Comparison of ENCODE assay signal across 8 mouse cellular contexts in the genomic region with DNA sequence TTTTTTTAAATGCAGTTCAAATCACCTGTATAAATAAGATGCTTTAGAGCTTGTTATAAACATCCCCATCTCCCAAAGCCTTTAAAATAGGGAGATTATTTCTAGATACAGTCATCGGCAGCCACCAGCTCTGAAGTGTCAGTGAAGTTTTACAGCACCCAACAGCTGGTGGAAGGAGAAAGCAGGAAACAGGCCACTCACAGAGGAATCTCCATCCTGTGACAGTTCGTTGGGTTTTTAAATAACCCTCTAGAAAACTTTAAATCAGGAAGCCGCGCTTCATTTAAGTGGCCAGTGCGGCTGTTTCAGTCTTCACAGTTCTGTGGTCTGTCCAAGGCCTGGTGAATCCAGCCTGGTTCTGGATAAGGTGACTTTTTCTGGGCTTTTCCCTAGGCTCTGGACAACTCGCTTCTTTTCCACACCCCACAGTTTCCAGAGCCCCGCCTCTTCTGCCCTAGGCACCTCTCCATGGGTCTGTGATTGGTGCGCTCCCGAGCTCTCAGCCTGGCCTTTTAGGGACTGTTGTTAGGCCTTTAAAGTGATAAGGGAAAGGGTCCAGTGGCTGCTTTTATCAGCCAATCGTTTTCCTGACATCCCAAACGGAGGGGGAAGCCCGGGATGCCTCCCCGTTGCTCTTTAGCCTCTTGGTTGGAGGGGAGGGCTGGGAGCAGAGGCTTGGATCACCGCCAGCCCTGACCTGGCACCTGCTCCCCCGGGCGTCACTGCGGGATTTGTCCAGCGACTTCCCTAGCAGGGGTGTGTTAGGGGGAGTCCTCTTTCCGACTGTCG. TPM values are rescaled to one million over a fixed set of nuclear protein-coding genes. Genes with fewer than 3 reads are reported as not detected.
DNase-seq lines count a peak whose midpoint lies in the region; ATAC-seq and TF ChIP-seq lines count a peak whose summit lies in the region.

A gene (plus strand): TSS at position 538 of the 789 bp plus-strand sequence.

- no peaks in the 10 kb centered on the region for H3K9me3 ChIP-seq in heart, embryonic 15.5 days (replicated peaks)
- H3K9me3 ChIP-seq in stomach, embryonic 15.5 days: no peaks in the 10 kb centered on the region

- peak within 1 kb of the TSS; percentile 71 for H3K9ac ChIP-seq in heart, embryonic 15.5 days
- H3K9ac ChIP-seq in stomach, embryonic 15.5 days: no peak within 1 kb of the TSS

- H3K27me3 ChIP-seq in heart, embryonic 15.5 days: no peaks in the 10 kb centered on the region
- no peaks in the 10 kb centered on the region for H3K27me3 ChIP-seq in stomach, embryonic 15.5 days (replicated peaks)

- H3K4me3 ChIP-seq in left cerebral cortex, adult 2 months: peak within 1 kb of the TSS; percentile 38
- H3K4me3 ChIP-seq in embryonic fibroblast, embryonic 13.5 days (ENCODE audit: insufficient read depth, low read length): peak within 1 kb of the TSS; percentile 9; the same call in 1 of the 2 replicates
- H3K4me3 ChIP-seq in heart, embryonic 15.5 days: peak within 1 kb of the TSS; percentile 57
- H3K4me3 ChIP-seq in stomach, embryonic 15.5 days (replicated peaks): peak within 1 kb of the TSS; percentile 32

- TF ChIP-seq POLR2A in embryonic fibroblast, embryonic 13.5 days (IDR thresholded peaks at IDR 0.05; ENCODE audit: low read depth, low read length): peak; percentile 22; the same call in 1 of the 2 replicates

- peaks cover 2% of the 10 kb centered on the region; the same call in 1 of the 2 replicates for H3K4me1 ChIP-seq in embryonic fibroblast, embryonic 13.5 days (ENCODE audit: control insufficient read depth, insufficient read depth, low read length)
- peaks cover 13% of the 10 kb centered on the region for H3K4me1 ChIP-seq in heart, embryonic 15.5 days (replicated peaks)
- peaks cover 10% of the 10 kb centered on the region; the same call in 1 of the 2 replicates for H3K4me1 ChIP-seq in stomach, embryonic 15.5 days

- intact Hi-C loops in left cerebral cortex, adult 2 months (cut with DNase I): loop anchor here (10.0 kb wide), 1 partner anchor 465 kb away; no protein-coding TSS in a partner anchor

- peak within 1 kb of the TSS; percentile 63 for H3K4me2 ChIP-seq in heart, embryonic 15.5 days
- H3K4me2 ChIP-seq in stomach, embryonic 15.5 days: peak within 1 kb of the TSS; percentile 68

- H3K36me3 ChIP-seq in heart, embryonic 15.5 days: no peaks in the 10 kb centered on the region
- no peaks in the 10 kb centered on the region for H3K36me3 ChIP-seq in stomach, embryonic 15.5 days

- 5% methylated on average over 20 of the region's 20 CpGs for WGBS in heart, embryonic 15.5 days
- 6% methylated on average over 20 of the region's 20 CpGs for WGBS in stomach, embryonic 15.5 days

- DNase-seq in left cerebral cortex, adult 2 months (ENCODE audit: extremely low spot score in 1 of 2, low spot score in 2 of 2): no peak
- no peak for DNase-seq in left cerebral cortex, adult 8-10 months (ENCODE audit: low spot score in 2 of 2)
- DNase-seq in kidney, postnatal 14 days: peak; percentile 83
- DNase-seq in lung, postnatal 4 days: peak; percentile 68 to 77
- DNase-seq in spleen, adult 18-20 months: no peak

- peak; percentile 95 for ATAC-seq in heart, embryonic 15.5 days (replicated peaks; ENCODE audit: insufficient number of reproducible peaks, insufficient read depth, low FRiP score, low read depth)
- peak; percentile 87 for ATAC-seq in stomach, embryonic 15.5 days (ENCODE audit: insufficient read depth, low FRiP score, low read depth)

- no peak for TF ChIP-seq CTCF in left cerebral cortex, adult 2 months (IDR thresholded peaks at IDR 0.05)
- no peak for TF ChIP-seq CTCF in embryonic fibroblast, embryonic 13.5 days (IDR thresholded peaks at IDR 0.05; ENCODE audit: borderline replicate concordance, insufficient read depth, low read length)

- H3K27ac ChIP-seq in left cerebral cortex, adult 2 months: no peak within 1 kb of the TSS
- peak within 1 kb of the TSS; percentile 15 for H3K27ac ChIP-seq in embryonic fibroblast, embryonic 13.5 days (ENCODE audit: insufficient read depth, low read length)
- peak within 1 kb of the TSS; percentile 97 for H3K27ac ChIP-seq in heart, embryonic 15.5 days
- H3K27ac ChIP-seq in stomach, embryonic 15.5 days: peak within 1 kb of the TSS; percentile 67

RNA-seq across cellular contexts. Expression of the gene that starts here (rescaled TPM):
- total RNA-seq in left cerebral cortex, adult 2 months (2021): 1 to 10 TPM; 2.3 to 2.8 TPM
- total RNA-seq in left cerebral cortex, adult 8-10 months (2022): 1 to 10 TPM; 2.3 to 4.8 (median 2.6) TPM
- polyA plus RNA-seq in embryonic fibroblast, embryonic 13.5 days (2011; ENCODE audit: insufficient read length, low read depth, missing spikeins): 6.3 and 6.9 TPM in 2 replicates
- 413 and 595 TPM in 2 replicates for polyA plus RNA-seq in heart, embryonic 15.5 days (2015; fragmentation: Nextera tagmentation; extraction: Ambion mirVana)
- 29.2 and 35.6 TPM in 2 replicates for polyA plus RNA-seq in stomach, embryonic 15.5 days (2015; fragmentation: Nextera tagmentation; extraction: Ambion mirVana)

Comparison
In these comparisons a context has a peak if more than half of its experiments do, and no peak if none do; other contexts are left out.
1. RNA of the gene that starts here (polyA plus RNA-seq): 413 to 595 TPM in heart, embryonic 15.5 days; 29.2 to 35.6 TPM in stomach, embryonic 15.5 days and 6.3 to 6.9 TPM in embryonic fibroblast, embryonic 13.5 days; every median in the first group is over 10 times any median in the second.
2. DNase-seq: peak in kidney, postnatal 14 days (single experiment) and lung, postnatal 4 days (2 of 2); none in left cerebral cortex, adult 2 months (0 of 2), left cerebral cortex, adult 8-10 months (0 of 2) and spleen, adult 18-20 months (0 of 2).
3. Peak in every context shown above with its lines, with median percentiles within 50 percentile points of each other: H3K4me3 ChIP-seq.